Mouse (Mus musculus): ENCODE measurements around the gene Snrnp40.

The Snrnp40 gene

DNA sequence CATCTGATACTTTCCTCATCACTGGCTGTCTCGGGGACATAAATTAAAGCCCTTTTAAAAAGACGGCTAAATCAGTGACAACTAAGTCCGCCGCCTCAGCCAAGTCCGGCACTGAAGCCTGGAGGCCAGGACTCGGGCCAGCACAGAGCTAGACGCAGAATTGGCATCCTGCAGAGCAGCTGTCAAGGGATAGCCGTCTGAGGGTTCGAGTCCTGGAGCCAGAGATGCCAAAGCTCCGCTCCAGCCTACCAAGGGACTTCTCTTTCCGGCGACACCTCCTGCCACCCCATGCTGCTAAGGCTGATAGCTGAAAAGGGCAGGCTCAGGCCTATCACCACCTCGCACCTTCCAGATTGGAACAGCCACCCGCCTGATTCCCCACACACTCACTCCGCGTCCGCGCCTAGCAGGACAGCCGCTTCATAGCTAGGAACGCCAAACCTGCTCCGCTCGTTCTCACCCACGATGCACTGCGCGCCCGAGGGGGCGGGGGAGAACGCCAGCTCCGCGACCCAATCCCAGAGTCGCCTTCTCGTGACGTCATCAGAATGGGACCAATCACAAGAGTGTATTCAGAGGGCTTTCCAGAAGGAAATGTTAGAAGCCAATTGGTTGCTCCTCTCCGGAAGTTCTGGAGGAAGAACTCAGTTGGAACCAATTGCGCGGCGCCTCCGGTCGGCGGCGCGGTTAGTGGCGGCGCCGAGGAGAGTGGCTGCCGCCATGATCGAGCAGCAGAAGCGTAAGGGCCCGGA lies at the start of gene Snrnp40, which contains the start of gene Zcchc17:
TSS of gene Snrnp40 (plus strand) at position 647 of the 752 bp plus-strand sequence.
TSS of gene Zcchc17 (minus strand) at position 458 of the 752 bp plus-strand sequence.
- in situ Hi-C loops (cut with MboI, MseI), result loop anchor here (25.0 kb wide), 2 partner anchors 553 to 697 kb away; partner anchors contain the start of genes Kpna6 and Laptm5

DNA sequence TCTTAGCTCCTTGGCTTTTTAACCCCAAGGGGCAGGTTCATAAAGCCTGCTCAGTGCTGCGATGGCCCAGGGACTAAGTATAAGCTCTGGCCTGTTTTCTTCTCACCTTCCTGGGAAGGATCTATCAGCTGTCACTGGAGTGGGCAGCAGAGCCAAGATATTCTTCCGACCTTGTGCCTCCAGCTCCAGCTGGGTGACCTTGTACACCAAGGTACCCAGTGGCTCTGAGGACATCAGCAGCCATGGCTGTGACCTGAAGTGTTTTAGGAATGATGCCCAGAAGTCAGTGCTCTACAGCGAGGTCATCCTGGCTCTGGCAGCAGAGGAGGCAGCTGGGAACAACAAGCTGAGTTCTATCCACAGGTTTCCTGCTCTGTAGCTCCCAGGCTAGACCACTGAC lies 47.4 kb upstream of the Snrnp40 start:
- in situ Hi-C loops (cut with MboI, MseI), result no loop called here

DNA sequence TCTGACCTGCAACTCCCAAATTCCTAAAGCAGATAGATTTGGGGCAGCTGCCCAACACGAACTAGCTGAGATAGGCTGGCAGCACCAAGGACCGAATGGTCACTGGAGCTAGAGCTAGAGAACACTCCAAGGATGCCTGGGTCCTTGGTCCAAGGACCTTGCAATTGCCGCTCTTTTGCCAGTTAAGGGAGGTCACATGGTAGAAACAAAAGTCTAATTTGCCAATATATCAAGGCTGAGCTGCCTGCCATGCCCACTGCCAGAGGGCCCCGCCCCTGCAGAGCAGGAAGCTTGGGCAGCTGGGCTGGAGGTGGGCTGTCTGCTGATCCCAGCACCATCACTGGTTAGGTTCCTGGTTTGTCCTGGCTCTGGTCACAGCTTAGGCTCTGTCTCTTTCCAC lies 46.4 kb upstream of the Snrnp40 start:
- in situ Hi-C loops (cut with MboI, MseI), result no loop called here

DNA sequence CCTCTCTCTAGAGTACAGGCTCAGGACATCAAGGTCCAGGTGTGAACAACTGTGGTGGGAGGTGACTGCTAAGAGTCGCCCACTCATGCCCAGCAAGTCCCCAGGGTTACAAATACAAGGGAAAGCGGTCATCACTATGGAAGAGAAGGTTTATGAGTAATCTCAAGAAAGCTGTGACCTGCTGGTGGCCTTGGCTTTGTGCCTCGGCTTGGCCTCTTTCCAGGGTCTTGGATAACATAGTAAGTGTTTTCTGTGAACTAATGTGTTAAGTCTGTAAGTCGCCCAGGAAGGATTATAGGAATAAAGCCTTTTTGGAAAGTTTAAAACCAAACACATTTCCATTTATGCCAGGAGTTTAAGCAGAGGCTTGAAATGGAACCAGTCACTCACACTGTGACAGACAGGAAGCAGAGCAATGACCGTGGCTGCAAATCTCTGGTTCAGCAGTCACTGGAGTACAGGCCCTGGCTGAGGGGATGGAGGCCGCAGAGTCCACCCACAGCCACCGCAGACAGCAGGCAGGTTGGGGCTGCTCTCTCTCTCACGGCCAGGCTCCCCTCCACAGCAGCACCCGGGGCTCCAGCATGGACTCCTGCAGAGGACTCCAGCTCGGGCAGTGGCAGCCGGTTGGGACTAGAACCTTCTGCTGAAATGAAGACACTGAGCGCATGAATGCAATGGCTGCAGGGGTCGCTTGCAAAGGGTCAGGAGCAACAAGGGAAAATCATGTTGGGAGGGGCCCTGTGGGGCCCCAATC lies 44.0 kb upstream of the Snrnp40 start:
- in situ Hi-C loops (cut with MboI, MseI), result no loop called here

DNA sequence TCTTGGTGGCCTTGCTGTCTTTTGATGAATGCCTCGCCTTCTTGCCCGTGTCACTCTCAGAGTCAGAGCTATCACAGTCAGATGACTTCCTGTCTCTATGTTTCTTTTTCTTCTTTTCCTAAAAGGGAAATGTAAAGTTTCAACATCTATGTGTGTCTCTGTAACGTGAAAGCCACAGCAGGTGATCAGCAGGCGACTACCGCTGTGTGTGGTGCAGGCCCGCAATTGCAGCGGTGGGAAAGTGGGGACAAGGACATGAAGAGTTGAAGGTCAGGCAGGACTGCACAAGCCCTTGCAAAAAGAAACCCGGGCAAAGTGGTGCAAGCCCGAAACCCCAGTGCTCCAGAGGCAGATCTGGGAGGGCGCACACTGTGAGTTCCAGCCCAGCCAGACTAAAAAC lies 43.2 kb upstream of the Snrnp40 start:
- in situ Hi-C loops (cut with MboI, MseI), result no loop called here

DNA sequence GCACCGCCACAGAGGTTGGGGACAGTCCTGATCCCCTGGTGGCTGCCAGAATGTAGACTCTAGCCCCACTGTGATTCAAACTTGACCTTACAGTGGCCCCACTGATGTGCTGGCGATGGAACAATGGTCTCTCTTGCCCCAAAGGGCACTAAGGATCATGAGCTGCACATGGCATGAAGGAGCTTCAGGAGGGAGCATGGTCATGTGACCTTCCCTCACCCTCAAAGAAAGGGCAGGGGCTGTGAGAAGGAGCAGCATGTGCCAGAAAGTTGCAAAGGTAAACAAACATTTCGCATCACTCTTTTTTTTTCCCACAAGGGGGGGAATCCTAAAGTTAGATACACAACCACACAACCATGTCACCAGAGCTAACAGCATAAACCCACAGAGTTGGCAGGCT lies 41.8 kb upstream of the Snrnp40 start:
- in situ Hi-C loops (cut with MboI, MseI), result no loop called here

DNA sequence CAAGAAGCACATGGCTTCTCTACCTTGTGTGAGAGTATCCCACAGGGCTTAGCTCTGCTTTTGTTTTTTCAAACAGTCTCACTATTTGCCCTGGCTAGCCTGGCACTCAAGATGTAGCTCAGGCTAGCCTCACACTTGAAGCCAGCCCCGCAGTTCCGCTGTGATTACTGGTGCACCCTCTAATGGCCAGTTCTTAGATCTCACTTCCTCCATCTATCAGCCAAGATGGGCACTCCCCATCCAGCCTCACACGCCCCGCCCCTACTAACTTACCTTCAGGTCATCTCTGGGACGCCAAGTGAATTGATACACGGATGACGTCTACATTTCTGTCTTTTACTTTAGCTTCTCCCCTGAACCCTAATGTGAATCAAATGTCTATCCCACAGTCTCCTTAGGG lies 40.4 kb upstream of the Snrnp40 start:
- in situ Hi-C loops (cut with MboI, MseI), result no loop called here

DNA sequence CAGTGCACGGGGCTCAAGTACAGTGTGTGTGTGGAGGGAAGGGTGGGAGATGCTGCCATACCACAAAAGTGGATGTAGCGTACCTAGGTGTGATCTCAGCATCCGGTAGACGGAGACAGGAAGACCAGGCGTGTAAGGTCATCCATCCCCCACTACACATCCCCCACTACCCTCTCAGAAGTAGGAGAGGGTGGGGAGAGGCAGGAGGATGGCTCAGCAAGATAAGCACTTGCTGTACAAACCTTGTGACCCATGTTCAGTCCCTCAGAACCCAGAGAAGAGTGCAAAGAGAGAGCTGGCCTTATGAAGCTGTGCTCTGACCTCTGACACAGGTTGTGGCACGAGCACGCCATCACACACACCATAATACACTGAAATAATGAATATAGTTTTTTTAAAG lies 38.3 kb upstream of the Snrnp40 start:
- in situ Hi-C loops (cut with MboI, MseI), result no loop called here

DNA sequence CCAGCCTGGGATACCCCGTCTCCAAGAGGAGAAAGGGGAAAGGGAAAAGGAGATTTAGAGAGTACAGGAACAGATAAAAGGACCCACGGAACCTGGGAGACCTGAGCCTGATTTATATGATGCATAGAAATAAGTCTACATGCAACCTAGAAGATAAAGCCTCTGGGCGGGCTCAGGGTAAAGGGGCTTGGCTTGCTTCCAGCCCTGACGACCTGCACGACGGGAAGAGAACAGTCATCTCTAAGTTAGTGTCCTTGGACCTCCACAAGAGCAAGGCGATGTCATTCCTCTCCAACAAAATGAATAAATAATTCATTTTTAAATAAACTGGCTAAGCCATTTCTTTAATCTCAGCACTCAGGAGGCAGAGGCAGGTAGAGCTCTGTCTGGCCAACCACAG lies 37.4 kb upstream of the Snrnp40 start:
- in situ Hi-C loops (cut with MboI, MseI), result no loop called here

GRCm38 (mm10) chr4:130323165-130323564 lies 36.8 kb upstream of the Snrnp40 start:
- in situ Hi-C loops (cut with MboI, MseI), result no loop called here

GRCm38 (mm10) chr4:130323607-130324006 lies 36.3 kb upstream of the Snrnp40 start:
- in situ Hi-C loops (cut with MboI, MseI), result no loop called here

GRCm38 (mm10) chr4:130325446-130325845 lies 34.5 kb upstream of the Snrnp40 start:
- in situ Hi-C loops (cut with MboI, MseI), result no loop called here

- in situ Hi-C loops (cut with MboI, MseI), result no loop called here
Measured at GRCm38 (mm10) chr4:130327366-130327765, 32.6 kb upstream of the Snrnp40 start.

DNA sequence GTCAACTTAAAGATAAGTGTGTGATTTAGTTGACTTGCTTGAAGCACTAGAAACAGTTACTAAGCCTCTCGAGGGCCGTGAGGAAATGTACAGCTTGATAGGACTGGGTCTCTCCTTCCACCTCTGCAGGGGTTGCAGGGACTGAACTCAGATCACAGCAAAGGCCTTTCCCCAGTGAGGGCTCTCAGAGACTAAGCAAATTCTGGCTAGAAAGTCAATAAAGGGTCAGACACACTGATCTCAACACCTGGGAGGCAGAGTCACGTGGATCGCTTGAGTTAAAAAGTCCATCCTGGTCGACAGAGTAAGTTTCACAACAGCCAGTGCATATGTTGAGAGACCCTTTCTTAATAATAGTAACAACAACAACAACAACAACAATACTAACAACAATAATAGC lies 24.1 kb upstream of the Snrnp40 start:
- in situ Hi-C loops (cut with MboI, MseI), result no loop called here

DNA sequence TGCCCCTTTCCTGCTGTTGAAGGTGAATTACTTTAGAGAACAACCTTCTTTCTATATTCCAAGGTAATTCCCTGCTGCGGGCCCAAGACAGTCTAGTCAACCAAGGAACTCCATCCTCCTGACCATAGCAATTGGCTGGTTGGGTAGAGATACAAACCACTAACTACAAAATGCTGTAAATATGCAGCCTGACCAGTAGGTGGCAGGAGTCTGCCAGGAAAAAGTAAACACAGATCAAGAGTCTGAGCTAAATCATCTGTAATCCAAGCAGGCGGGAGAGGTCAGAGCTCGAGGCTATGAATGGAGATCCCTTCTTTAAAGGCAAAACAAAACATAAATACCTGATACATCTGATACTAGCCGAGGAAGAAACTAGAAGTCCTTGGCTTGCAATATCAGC lies 18.2 kb upstream of the Snrnp40 start:
- in situ Hi-C loops (cut with MboI, MseI), result no loop called here

GRCm38 (mm10) chr4:130349666-130350065 lies 10.3 kb upstream of the Snrnp40 start:
- in situ Hi-C loops (cut with MboI, MseI), result loop anchor here (25.0 kb wide), 2 partner anchors 563 to 687 kb away; partner anchors contain the start of genes Kpna6 and Laptm5

- in situ Hi-C loops (cut with MboI, MseI), result loop anchor here (25.0 kb wide), 2 partner anchors 561 to 689 kb away; partner anchors contain the start of genes Kpna6 and Laptm5
Measured at GRCm38 (mm10) chr4:130350690-130351422, 9.1 kb upstream of the Snrnp40 start.

GRCm38 (mm10) chr4:130352588-130352987 lies 7.3 kb upstream of the Snrnp40 start:
- in situ Hi-C loops (cut with MboI, MseI), result loop anchor here (25.0 kb wide), 2 partner anchors 560 to 690 kb away; partner anchors contain the start of genes Kpna6 and Laptm5

- in situ Hi-C loops (cut with MboI, MseI), result loop anchor here (25.0 kb wide), 2 partner anchors 554 to 696 kb away; partner anchors contain the start of genes Kpna6 and Laptm5
Measured at GRCm38 (mm10) chr4:130357946-130358345, 2.0 kb upstream of the Snrnp40 start.

DNA sequence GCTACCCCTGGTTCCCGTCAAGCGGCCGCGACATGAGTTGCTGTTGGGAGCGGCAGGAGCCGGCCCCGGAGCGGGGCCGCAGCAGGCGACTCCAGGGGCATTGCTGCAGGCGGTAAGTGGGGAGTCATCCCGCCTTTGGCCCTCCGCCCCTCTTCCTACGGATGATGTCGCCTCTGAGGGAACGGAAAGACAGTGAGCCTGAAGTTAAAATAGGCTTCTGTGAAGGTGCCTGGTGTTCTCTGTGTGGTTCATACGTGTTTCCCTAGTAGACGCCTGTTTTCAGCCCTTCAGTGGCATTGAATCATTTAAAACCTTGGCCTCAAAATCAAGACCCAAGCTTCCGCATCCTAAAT lies 282 bp downstream of the Snrnp40 start:
- in situ Hi-C loops (cut with MboI, MseI), result loop anchor here (25.0 kb wide), 2 partner anchors 552 to 698 kb away; partner anchors contain the start of genes Kpna6 and Laptm5

DNA sequence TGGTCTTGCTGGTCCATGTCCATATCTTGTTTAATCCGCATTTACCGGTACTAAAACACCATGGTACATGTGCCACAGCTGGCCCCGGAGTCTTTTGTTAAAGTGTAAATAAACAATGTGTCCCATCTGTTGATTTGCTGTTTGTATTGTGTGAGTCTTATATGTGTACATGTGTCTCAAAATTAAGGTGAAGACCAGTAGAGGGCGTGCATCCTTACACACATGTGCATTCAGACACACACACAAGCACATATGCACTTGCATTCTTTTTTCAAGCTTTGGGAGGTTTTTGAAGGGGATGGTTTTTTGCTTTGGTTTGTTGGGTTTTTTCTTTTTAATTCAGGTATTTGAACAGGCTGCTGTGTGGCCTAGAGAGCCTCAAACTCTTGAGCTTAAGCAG lies 16.7 kb downstream of the Snrnp40 start:
- in situ Hi-C loops (cut with MboI, MseI), result loop anchor here (25.0 kb wide), 2 partner anchors 336 to 961 kb away; no protein-coding TSS in a partner anchor

- in situ Hi-C loops (cut with MboI, MseI), result loop anchor here (25.0 kb wide), 2 partner anchors 335 to 960 kb away; no protein-coding TSS in a partner anchor
Measured at GRCm38 (mm10) chr4:130377500-130377899, 17.6 kb downstream of the Snrnp40 start.

Data from T-helper 2 cell (primary cell).